Mouse (Mus musculus): ENCODE results near the gene Asgr2. TPM values are rescaled to one million over a fixed set of nuclear protein-coding genes. Genes with fewer than 3 reads are reported as not detected.
"Not testable (repeated sequence)": the region's sequence is repeated elsewhere in the genome, so short reads cannot be mapped to it uniquely, and the experiment has no call there.

Gene Asgr2
- total RNA-seq (2021) = not detected
- long read RNA-seq, experiment 1 = 0 reads
- long read RNA-seq, experiment 2 = 0 reads

GRCm38 (mm10) chr11:70091986-70092783 is at the start of gene Asgr2:
Gene Asgr2 (plus strand): TSS chr11:70092644.
- DNase-seq = no peak
- intact Hi-C loops (cut with DNase I) = no loop called here

GRCm38 (mm10) chr11:70043665-70044064 is 48.8 kb upstream of the Asgr2 start:
- intact Hi-C loops (cut with DNase I) = no loop called here
- no peak for DNase-seq

DNA sequence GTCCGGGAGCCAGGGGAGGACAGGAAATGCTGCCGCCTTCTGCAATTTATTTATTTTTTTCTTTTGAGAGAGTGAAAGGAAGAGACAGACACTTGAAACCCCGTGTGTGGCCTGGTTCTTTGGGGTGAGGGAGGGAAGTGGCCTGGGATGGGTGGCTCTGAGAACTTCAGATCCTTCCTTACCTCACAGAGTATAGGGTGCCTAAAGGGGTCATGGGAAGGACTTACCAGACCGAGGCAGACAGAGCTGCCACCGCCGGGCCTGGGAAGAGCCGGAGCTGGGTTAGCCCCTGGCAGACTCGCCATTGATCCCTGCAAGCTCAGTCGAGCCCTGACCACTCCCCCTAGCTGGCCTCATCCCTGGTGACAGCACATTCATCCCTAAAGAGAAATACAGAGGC is 47.0 kb upstream of the Asgr2 start:
- intact Hi-C loops (cut with DNase I) = no loop called here
- DNase-seq = no peak

GRCm38 (mm10) chr11:70049366-70049765 is 43.1 kb upstream of the Asgr2 start:
- DNase-seq = no peak
- intact Hi-C loops (cut with DNase I) = no loop called here

DNA sequence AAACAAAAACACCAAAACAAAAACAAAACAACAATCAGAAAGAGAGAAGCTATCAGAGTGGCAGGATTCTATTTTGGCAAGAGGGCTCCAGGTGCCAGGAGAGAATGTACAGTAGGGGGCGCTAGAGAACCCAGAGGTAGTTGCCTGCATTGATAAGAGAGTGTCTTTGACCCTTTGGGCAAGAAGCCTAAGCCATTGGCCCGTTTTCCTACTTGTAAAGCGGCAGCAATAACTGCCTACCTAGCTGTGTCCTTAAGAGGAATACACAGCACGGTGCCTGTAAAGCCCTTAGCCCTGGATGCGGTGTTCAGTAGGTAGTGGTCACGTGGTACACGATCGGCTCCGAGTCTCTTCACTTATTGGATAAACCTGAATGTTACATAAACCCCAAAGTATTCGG is 42.6 kb upstream of the Asgr2 start:
- intact Hi-C loops (cut with DNase I) = no loop called here
- DNase-seq = no peak

DNA sequence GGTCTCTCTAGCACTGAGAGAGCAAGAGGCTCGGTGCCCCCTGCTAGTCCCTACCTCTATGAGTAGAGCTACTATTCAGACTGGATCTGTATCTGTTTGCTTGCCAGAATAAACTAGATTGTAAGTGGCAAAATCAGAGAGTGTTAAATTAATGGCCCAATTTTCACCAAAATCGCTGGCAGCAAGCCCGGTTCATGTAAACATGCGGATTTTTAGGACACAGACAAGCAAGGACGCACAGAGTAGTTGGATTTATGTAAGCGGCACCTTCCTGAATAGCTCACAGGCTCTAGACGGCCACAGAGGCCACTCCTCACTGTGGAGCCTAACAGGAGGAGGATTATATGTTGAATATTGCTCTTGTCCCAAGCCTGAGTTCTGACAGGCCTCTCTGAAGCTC is 39.3 kb upstream of the Asgr2 start:
- intact Hi-C loops (cut with DNase I) = no loop called here
- DNase-seq = no peak

DNA sequence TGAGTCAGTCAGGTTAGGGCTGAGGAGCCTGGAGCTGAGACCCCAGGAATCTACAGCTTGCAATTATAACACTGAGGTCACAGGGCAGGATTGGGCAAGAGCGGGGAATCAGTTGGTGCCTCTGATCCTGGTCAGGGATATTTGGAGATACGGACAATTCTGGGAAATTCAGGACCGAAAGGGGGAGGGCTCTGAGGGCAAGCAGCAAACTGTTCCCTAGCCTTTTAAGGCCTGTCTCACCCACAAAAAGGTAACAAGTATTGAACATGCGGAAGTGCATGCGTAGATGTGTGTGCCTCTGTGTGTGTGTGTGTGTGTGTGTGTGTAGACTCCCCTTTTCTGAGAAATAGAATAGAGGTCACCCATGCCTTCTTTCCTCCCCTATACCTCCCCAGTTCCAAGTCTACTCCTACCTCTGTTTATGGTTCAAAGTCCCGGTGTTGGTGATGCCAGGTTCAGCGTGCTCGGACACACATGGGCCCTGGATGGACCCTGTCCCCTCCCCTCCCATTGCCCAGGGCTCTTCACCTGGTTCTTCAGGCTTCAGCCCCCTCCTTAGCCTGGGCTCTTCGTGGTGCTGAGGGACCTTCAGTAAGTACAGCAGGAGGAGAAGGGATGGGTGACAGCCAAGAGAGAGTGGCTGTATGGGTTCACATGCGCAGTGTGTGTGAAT is 38.4 kb upstream of the Asgr2 start, which contains the start of gene Asgr1:
Gene Asgr1, plus strand, starts transcription at position 188 of the 673 bp plus-strand sequence.
- no peak for DNase-seq
- intact Hi-C loops (cut with DNase I) = no loop called here

DNA sequence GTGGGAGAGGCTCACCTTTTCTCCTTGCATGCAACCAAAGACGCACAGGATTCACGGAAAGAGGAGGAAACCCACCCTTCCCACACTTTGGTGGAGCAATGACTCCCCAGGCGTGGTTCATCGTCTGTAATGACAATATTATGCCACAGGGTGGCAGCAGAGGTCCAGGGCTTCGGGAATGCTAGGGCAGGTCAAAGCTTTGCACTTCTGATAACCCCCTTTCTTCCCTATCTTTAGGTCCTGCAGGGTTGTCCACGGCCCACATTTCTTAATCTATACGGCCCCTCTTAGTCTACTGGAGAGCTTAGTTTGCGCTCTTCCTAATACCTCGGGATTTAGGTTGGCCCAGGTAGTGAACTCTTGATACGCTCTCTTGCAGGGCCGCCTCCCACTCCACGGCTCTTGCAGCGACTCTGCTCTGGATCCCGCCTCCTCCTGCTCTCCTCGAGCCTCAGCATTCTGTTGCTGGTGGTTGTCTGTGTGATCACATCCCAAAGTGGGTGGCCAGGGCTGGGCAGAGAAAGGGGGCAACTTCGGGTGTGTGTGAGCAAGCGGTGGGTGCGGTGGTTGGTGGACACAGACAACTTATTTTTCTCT is 36.7 kb upstream of the Asgr2 start:
- DNase-seq = peak; percentile 59 to 64
- intact Hi-C loops (cut with DNase I) = loop anchor here (5.0 kb wide), 1 partner anchor 157 kb away; the partner anchor contains the start of gene Slc16a11

DNA sequence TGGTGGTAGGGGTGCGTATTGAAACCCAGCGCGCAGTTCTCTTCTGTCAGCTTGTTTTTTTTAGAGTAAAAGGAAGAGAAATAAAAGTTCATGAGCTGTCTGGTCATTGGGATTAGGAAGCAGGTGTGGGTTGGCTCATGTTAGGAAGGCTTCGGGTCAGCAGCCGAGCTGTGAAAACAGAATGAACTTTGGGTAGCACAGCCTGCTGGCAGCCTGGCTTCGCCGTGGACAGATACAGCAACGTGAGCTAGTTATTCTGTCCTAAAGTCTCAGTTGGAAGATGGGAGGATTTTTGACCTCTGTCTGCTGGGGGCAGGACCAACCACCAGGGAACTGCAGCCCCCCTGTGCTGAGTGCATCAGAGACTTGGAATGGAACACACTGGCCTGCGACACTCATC is 34.6 kb upstream of the Asgr2 start:
- DNase-seq = no peak
- intact Hi-C loops (cut with DNase I) = loop anchor here (5.0 kb wide), 1 partner anchor 154 kb away; the partner anchor contains the start of gene Slc16a11

GRCm38 (mm10) chr11:70059930-70060329 is 32.5 kb upstream of the Asgr2 start:
- intact Hi-C loops (cut with DNase I) = loop anchor here (5.0 kb wide), 1 partner anchor 152 kb away; the partner anchor contains the start of gene Slc16a11
- no peak for DNase-seq

GRCm38 (mm10) chr11:70063053-70063452 is 29.4 kb upstream of the Asgr2 start:
- intact Hi-C loops (cut with DNase I) = no loop called here
- no peak for DNase-seq

DNA sequence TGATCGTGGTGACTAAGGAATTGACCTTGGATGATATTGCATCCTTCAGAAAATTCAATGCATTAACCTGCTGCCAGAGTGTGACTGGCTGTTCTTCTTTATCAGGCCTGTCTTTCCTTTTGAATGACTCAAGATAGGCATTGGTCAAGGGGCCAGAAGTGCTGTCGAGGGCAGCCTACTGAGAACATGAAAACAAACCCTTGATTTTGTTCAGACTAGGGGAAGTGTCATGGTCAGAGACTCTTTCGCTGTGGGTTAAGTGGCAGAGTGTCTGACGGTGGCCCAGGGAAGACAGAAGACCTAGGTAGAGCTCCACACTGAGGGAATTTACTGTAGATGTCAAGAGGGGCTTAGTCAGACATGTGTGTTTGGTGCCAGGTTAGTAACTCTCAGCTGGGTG is 25.7 kb upstream of the Asgr2 start:
- intact Hi-C loops (cut with DNase I) = no loop called here
- no peak for DNase-seq

DNA sequence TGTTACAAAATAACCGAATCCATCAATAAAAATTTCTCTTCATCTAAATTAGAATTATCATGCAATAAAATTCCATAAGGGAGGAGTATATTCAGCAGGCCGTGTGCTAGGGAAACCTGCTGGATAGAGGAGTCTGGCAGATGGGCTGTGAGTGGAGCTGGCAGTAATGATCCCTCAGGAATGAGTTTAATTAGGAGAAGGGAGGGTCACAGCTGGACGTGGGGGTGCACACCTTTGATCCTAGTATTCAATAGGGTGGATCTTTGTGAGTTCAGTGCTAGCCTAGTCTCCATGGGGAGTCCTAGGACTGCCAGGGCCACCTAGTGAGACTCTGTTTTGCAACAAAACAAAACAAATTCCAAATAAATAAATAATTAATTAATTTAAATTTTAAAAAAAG is 24.2 kb upstream of the Asgr2 start:
- intact Hi-C loops (cut with DNase I) = no loop called here
- no peak for DNase-seq

DNA sequence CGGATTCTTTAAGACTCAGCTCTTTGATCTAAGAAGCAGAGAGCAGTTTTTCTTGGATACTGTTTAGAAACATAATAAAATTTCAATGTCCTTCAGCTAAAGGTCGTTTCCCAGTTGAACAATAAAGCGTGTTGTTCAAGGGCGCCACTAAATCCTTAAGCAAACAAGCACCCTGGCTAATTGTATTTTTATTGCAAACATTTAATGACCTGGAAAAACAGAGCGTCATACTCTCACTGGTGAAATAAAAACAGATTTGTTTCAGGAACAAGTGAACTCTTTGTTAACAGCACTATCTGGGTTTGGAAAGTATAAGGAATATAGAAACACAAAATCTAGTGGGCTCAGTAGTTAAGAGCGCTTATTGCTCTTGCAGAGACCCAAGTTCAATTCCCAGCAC is 22.4 kb upstream of the Asgr2 start:
- intact Hi-C loops (cut with DNase I) = no loop called here
- DNase-seq = no peak

DNA sequence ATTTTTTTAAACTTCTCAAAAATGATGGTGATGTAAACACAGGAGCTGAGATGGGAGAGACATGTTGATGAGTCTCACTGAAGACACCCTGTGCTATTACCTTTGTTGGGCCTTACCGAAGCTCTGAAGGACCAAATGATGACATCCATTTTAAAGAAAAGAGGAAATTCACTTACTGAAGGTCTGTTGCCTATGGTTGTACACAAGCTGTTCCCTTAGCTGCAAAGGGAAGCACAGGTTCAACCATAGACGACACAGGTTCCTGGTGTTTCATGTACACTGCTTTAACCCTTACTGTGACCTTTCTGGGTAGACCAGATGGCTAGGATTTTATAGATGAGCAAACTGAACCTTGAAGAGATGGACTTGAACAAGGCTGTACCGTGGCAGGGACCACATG is 21.8 kb upstream of the Asgr2 start:
- DNase-seq; intact Hi-C loops (cut with DNase I): not testable (repeated sequence)

DNA sequence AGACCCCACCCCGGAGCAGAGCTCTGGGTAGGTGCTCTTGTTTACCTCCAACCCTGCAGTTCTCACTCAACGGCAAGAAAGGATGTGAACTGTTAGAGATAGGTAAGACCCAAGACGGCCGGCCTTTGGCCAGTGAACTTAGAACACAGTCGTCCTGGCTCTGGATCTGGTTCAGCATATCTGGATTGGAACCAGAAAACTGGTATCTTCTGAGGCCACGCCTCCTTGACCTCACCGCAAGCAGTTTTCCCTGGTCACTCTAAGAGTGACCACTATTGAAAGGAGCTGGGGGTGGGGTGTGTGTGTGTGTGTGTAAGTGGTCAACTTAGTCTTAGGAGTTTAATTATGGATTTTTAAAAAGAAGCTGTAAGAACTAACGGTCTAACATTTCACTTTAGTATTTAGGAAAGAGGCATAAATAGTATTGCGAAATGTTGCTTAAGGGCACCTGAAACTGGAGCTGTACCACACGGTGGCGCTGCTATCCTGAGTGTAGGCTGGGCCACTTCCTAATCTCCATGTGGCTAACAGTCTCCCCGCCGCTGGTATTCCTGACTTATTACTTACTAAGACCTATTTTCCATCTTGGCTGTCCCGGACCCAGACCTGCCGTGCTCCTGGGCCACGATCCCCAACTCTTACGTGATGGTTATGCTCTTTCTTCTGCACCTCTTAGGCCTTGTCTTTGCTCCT is 17.9 kb upstream of the Asgr2 start:
- DNase-seq = peak; percentile 76 to 77
- intact Hi-C loops (cut with DNase I) = loop anchor here (2.0 kb wide), 2 partner anchors 126 to 138 kb away; partner anchors contain the start of gene Slc16a11

GRCm38 (mm10) chr11:70075581-70075980 is 16.9 kb upstream of the Asgr2 start:
- DNase-seq = no peak
- intact Hi-C loops (cut with DNase I) = loop anchor here (2.0 kb wide), 2 partner anchors 125 to 137 kb away; partner anchors contain the start of gene Slc16a11

DNA sequence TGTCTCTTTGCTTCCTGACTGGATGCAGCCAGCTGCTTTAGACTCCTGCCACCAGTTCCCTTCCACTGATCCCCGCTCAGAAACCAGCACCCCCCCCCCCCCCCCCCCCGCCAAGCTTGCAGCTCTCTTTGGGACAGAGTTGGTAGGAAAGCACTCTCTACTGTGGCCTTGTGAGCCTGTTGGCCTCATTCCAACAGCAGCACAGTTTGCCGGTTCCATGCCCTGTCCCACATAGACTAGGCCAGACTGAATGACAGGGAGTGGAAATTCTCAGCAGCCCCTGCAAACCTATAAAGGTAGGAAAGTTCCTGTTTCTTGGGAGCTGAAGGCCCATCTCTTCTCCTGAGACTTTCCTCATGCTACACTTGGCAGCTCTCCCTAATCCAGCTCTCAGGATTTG is 15.0 kb upstream of the Asgr2 start:
- no peak for DNase-seq
- intact Hi-C loops (cut with DNase I) = no loop called here

GRCm38 (mm10) chr11:70079175-70079574 is 13.3 kb upstream of the Asgr2 start:
- intact Hi-C loops (cut with DNase I) = no loop called here
- DNase-seq = no peak

DNA sequence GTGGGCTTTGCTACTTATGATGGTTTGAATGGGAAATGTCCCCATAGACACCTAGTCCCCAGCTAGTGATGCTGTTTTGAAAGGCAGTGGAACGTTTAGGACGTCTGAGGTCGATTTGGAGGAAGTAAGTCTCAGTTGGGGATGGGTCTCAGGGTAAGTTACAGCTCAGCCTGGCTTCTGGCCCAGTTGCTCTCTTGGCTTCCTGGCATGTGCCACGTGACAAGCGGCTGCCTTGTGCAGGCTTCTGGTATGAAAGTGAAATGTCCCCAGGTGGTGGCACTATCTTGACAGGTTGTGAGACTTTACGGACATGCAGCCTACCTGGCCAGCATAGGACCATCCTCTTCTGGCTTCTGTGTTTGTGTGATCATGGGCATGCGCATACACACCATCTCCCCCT is 12.5 kb upstream of the Asgr2 start:
- no peak for DNase-seq
- intact Hi-C loops (cut with DNase I) = no loop called here
